Mouse (Mus musculus) spleen, adult 2 months (tissue): ENCODE measurements around the gene Gm6993. TPM values are rescaled to one million over a fixed set of nuclear protein-coding genes. Genes with fewer than 3 reads are reported as not detected.

Source experiments
- DNase-seq, 2 experiments: peaks; one replicate each; pipeline versions ENCODE4 v3.0.0 to v3.0.0-alpha.2; 2012 to 2021; ENCODE audit warnings: low spot score in 2 of 2, low read depth in 1 of 2
- H3K27ac ChIP-seq: fragments of 200-500 bp; 2 replicates; pipeline ENCODE4 v1.5.1; 2012; ENCODE audit warnings: low read length, inconsistent platforms; ENCODE audit not compliant: insufficient read depth
- H3K27me3 ChIP-seq: fragments of 200-500 bp; 2 replicates; pipeline ENCODE4 v1.6.1; 2012; ENCODE audit warnings: mild to moderate bottlenecking, moderate library complexity, low read length, inconsistent platforms; ENCODE audit not compliant: control insufficient read depth, insufficient read depth
- H3K36me3 ChIP-seq: fragments of 200-500 bp; 2 replicates; pipeline ENCODE4 v1.6.1; 2012; ENCODE audit warnings: mild to moderate bottlenecking, low read length, inconsistent platforms; ENCODE audit not compliant: control insufficient read depth, insufficient read depth
- H3K4me1 ChIP-seq: fragments of 200-500 bp; 2 replicates; pipeline ENCODE4 v1.6.1; 2011; ENCODE audit warnings: inconsistent platforms; ENCODE audit not compliant: control insufficient read depth, insufficient read depth, insufficient read length
- H3K4me3 ChIP-seq: fragments of 200-500 bp; 2 replicates; pipeline ENCODE4 v1.5.1; 2011; ENCODE audit warnings: mild to moderate bottlenecking, inconsistent platforms; ENCODE audit not compliant: insufficient read depth, insufficient read length; ENCODE audit errors: extremely low read depth
- CTCF ChIP-seq: fragments of 200-500 bp; IDR thresholded peaks from 2 replicates; pipeline ENCODE4 v1.5.1; 2011; ENCODE audit warnings: mild to moderate bottlenecking, inconsistent platforms; ENCODE audit not compliant: insufficient read depth, insufficient read length, insufficient replicate concordance; ENCODE audit errors: extremely low read depth
- POLR2A ChIP-seq: fragments of 200-500 bp; IDR thresholded peaks from 2 replicates; pipeline ENCODE4 v1.6.1; 2011; ENCODE audit warnings: low read depth, low read length, inconsistent platforms
- WGBS: fragments of 180-500 bp; shearing (Covaris S2); methylation state at CpG from one replicate; pipeline ENCODE4 v1.1.7; 2018; 5-methylcytosine and 5-hydroxymethylcytosine counted together
- polyA plus RNA-seq: library from polyadenylated mRNA; depleted of rRNA; stranded (reverse); fragments of >200 nt; gene quantifications from 2 replicates; pipeline ENCODE4 v1.2.3, GENCODE M21; 2012

Gm6993 gene
- polyA plus RNA-seq, 1 experiment, result not detected

DNA sequence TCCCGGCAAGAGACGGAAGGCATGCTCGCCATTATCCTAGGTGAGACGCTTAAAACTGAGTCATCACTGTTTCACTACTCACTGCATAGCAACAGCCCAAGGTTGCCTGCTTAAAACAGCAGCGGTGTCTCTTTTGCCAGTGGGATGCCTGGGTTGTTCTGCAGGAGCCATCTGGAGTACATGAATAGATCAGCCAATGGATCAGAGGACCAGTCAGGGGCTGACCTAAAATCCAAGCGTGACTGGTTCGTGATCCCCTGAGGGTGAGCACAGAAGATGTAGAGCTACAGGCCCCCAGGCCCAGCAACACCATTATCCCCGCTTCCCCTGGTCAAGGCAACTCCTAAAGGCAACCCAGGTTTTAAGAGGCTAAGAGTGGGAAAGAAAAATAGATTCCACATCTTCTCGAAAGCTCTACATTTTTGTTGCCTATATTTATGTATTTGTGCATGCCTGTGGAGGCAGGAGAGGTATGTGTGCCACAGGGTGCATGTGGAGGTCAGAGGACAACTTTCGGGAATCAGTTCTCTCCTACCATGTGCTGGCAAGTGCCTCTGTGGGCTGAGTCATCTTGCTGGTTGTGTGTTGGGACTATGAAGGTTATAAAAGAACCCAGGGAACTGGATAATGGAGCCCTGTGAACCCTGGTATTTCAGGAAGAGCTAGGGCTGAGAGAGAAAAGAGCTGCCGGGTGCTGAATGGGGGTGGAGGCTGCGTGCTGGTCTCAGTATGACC lies 3.5 kb upstream of the Gm6993 start:
- Histone ChIP-seq H3K27me3 (no peaks in the 10 kb centered on the region), H3K27ac (no peak overlapping the region), H3K36me3 (no peaks in the 10 kb centered on the region), H3K4me1 (no peaks in the 10 kb centered on the region), H3K4me3 (no peak overlapping the region)
- DNase-seq, result no peak
- TF ChIP-seq CTCF, result no peak
- WGBS, result 82% methylated on average over 12 of the region's 12 CpGs

DNA sequence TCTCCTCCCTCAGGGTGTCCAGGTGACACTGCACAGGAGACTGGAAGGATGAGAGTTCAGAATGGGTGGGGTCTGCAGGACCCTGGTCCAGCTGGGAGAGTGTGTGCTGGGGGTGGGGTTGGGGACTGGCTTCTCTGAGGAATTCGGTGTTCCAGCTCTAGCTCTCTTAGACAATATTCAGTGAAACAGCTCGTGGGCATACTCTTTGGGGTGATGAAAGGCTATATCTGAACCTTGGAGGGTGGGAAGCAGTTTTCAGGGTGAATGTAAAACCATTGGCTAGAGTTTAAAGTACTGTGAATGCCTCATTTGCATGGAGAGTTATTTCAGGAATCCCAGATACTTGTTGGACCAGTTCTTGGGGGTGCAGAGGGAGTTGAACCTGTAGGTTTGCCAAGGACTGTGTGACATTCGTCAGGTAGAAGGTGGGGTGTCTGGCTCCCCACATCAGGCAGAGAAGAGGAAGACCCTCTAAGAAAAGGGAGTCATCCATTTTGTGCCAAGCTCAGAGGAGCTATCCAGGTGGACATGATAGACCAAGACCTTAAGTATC lies 1.5 kb upstream of the Gm6993 start:
- no peak overlapping the region for H3K27ac ChIP-seq
- WGBS, result 85% methylated on average over 3 of the region's 3 CpGs
- H3K36me3 ChIP-seq, result no peaks in the 10 kb centered on the region
- no peak overlapping the region for H3K4me3 ChIP-seq
- no peaks in the 10 kb centered on the region for H3K27me3 ChIP-seq
- H3K4me1 ChIP-seq, result no peaks in the 10 kb centered on the region
- TF ChIP-seq CTCF (no peak), POLR2A (no peak)
- no peak for DNase-seq

DNA sequence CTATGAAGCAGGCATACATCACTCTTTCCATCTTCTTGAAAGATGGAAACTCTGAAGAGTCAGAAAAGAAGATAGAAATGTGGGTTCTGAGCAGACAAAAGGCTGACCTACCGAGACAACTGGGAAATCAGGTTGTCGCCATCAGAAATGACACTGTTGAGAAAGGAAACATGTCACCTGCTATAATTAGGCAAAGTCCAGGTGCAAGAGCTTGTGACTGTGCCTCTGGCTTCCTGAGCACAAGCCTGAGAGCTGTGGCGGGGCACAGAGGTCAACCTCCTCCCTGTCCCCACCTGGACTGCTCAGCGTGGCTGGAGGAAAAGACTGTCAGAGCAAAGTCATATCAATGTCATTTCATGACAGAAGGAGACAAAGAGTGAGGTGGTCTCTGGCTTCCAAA lies 772 bp upstream of the Gm6993 start:
- WGBS, result 68% methylated on average over 4 of the region's 4 CpGs
- Histone ChIP-seq H3K27ac (no peak overlapping the region), H3K4me1 (no peaks in the 10 kb centered on the region), H3K36me3 (no peaks in the 10 kb centered on the region), H3K27me3 (no peaks in the 10 kb centered on the region; the same call in 1 of the 2 replicates), H3K4me3 (no peak overlapping the region)
- DNase-seq, result no peak
- TF ChIP-seq CTCF (no peak), POLR2A (no peak)

DNA sequence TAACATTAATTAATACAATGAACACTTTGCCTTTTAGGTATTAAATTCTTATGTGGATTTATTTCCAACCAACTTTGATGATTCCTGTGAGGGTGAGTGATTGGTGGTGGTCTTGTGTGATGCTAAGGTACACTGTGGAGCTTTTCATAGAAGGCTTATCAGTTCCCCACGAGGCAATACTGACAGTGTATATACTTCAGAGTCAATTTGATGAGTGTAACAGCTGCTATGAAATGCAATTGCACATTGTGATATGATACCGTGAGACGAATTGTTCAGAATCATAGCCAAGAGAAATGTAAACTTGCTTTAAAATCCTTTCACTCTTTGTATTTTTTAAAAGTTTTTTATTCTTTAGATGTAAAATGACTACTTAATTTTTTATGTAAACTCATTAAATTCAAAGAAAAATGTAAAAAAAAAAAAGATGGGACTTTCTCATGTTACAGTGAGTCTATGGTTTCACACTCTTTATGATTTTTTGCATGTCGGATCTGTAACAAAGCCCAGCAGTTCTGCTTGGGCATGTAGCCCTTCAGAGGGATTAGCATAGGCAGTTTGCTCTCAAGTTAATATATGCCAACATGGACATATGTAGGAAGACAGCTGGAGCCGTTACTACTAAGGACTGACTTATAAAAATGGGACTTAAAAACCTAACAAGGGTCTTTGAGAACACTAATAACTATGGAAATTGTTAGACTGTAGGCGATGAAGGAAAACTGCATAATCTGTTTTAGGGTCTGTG lies 1.2 kb downstream of the Gm6993 start:
- no peak overlapping the region for H3K4me3 ChIP-seq
- H3K4me1 ChIP-seq, result no peaks in the 10 kb centered on the region
- H3K27ac ChIP-seq, result no peak overlapping the region
- 83% methylated on average over 6 of the region's 6 CpGs for WGBS
- H3K27me3 ChIP-seq, result no peaks in the 10 kb centered on the region; the same call in 1 of the 2 replicates
- no peak for TF ChIP-seq CTCF
- no peak for TF ChIP-seq POLR2A
- DNase-seq, result no peak
- H3K36me3 ChIP-seq, result no peaks in the 10 kb centered on the region

DNA sequence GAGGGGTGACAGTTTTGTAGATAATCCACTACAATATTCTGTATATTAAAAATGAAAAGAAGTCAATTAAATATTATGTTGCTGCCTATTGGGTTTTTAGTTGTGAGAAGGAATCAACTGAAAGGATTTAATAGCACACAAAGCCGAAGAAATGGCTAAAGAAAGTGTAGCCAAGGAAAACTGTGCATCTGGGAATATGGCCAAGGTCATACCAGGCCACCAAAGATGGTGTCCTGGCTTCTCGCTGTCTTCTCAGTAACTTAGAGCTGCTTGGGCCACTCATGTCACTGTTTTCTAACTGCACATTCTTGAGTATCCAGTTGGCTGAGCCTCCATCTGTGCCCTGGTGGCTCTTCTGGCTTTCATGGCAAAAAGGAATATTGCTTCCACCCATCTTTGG lies 3.4 kb downstream of the Gm6993 start:
- no peaks in the 10 kb centered on the region for H3K36me3 ChIP-seq
- no peak overlapping the region for H3K27ac ChIP-seq
- no peaks in the 10 kb centered on the region for H3K4me1 ChIP-seq
- WGBS, result 85% methylated on average over 2 of the region's 2 CpGs
- no peak overlapping the region for H3K4me3 ChIP-seq
- TF ChIP-seq POLR2A, result no peak
- TF ChIP-seq CTCF, result no peak
- H3K27me3 ChIP-seq, result no peaks in the 10 kb centered on the region; the same call in 1 of the 2 replicates
- DNase-seq, result no peak

DNA sequence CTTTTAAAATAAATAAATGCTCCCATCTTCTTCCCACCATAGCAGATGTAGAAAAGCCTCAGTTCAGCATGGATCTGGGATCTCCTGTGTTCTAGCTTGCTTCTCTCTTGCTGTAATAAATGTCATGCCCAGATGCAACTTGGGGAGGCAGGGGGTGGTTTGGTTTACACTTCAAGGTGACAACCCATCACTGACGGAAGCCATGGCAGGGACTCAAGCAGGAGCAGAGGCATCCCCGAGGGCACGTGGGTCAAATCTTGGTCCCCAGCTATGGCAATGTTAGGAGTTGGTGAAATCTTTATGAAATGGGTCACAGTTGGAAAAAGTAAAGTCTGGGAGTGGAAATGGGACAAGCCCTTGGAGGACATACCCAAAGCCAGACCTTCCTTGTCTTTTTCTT lies 4.1 kb downstream of the Gm6993 start:
- WGBS, result 82% methylated on average over 3 of the region's 3 CpGs
- Histone ChIP-seq H3K4me3 (no peak overlapping the region), H3K27ac (no peak overlapping the region), H3K27me3 (no peaks in the 10 kb centered on the region; the same call in 1 of the 2 replicates), H3K4me1 (no peaks in the 10 kb centered on the region), H3K36me3 (no peaks in the 10 kb centered on the region)
- no peak for TF ChIP-seq POLR2A
- TF ChIP-seq CTCF, result no peak
- DNase-seq, result no peak
